Mouse (Mus musculus): ENCODE results near the gene Col4a1. TPM values are rescaled to one million over a fixed set of nuclear protein-coding genes. Genes with fewer than 3 reads are reported as not detected.

The Col4a1 gene
- total and polyA plus RNA-seq, 3 experiments = 260 to 455 (median 293) TPM

DNA sequence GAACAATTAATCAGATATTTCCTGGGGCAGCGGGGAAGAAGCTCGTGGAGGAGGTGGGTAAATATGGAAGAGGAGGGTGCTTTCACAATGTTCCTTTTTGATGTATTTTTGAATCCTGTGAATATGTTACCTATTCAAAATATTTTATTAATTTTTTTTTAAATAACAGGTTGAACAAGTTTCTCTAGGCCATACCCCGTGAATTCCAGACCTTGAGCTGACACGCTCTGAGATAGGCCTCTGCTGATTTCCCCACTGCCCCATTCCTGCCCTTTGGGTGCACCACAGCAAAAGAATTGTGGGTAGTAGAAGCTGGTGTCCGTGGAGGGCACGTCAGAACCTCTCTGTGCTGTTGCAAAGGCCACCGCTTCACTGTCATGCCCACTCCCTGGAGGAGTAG is 136.2 kb downstream of the Col4a1 start:
- DNase-seq = no peak

DNA sequence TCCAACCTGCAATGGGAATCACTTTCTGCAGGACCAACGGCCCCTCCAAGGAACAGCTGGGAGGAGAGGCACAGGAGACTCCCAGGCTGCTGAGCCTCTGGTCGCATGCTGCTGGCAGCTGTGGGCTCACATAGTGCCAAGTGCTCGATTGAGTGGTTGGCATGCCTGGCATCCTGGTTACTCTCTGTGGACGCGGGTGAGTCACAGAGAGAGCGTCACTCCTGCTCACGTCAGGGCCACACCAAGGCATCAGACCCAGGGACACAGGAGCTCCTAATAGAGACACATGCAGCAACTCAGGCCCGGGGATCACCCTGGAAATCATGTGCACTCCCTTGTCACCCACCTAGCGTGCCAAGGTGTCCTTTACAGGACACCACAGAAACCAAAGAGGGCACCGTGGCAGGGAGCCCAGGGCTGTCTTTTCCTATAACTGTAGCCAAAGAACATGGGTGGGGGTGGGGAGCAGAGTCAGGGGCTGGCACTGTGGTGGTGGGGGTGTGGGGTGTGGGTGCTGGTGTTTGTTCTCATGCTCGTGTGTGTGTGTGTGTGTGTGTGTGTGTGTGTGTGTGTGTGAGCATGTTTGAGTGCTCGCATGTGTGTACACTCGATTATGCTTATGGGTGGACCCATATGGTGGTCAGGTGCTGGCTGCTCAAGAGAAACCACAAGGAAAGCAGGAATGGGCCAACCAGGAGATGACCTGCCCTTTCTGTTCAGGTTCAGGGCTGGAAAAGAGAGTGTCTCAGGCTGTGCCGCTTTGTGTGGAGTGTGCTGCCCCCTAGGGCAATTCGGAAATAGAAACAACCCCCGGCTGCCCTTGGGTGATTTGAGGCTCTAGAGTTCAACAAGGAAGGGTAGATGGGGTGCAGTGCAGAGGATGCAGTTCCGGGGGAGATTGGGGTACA is 139.1 kb downstream of the Col4a1 start:
- peak; percentile 93 for DNase-seq

DNA sequence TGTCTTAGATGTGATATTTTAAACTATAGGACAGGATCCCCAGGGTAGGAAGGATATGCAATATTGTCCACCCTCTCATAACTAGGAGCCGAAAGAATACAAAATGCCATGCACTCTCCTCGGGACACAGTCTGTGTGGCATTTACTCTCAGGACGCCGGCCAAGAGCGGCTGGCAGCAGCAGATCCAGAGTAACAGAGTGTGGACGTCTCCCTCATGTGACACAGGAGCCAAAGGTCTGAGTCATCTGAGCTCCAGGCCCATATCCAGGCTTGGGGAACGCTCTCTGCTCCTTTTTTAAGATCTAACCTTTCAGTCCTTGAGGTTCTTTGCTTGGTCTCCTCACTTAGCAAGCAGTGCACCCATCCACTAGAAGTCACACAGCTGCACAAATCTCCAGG is 141.1 kb downstream of the Col4a1 start:
- peak; percentile 88 for DNase-seq

DNA sequence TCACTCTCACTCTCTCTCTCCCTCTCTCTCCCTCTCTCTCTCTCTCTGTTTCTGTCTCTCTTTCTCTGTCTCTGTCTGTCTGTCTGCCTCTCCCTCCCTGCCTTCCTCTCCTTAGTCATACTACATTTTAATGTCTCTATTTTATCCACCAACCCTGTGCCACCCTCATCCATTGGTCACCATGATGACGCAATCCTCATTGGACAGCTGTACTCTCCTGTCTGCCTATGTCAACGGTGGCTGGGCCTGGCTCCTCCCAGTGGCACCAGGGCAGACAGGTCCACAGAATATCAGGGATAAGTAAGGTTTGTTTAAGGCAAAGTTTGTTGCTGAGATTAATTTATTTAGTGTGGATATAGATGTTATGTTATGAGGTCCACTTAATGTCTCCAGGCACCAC is 143.2 kb downstream of the Col4a1 start:
- DNase-seq = peak; percentile 36

DNA sequence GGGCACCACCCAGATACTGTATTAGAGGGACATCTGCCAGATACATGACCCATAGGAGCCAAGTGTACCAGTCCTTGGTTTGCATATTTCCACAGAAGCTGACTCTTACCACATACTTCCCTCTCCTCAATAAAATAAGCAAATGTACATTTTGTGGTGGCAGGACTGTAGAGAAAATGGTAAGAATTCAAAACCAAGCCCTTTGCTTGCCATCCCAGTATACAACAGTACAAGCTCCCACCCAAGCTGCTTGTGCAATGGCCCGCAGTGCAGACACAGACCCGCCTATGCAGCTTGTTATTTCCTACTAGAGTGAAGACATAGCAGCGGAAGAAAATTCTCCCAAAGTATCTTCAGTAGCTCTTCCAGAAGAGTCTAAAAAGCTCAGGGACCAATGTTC is 143.8 kb downstream of the Col4a1 start:
- no peak for DNase-seq

DNA sequence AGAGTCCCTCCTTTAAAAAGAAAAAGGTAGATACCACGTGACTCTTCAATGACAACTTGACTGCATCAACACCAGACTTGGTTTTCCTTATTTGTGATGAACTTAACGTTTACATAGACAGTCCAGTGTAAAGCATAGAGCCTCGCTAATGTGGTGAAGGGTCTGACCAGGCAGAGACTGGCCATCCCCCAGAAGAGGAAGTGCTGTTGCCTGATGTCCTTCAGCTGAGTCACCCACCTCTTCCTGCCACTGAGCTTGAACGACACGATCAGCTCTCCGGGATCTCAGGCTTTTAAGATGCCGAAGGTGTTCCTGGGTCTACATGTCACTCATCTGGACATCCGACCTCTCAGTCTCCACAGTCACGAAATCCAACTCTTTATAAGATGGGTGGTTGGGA is 144.7 kb downstream of the Col4a1 start:
- no peak for DNase-seq

DNA sequence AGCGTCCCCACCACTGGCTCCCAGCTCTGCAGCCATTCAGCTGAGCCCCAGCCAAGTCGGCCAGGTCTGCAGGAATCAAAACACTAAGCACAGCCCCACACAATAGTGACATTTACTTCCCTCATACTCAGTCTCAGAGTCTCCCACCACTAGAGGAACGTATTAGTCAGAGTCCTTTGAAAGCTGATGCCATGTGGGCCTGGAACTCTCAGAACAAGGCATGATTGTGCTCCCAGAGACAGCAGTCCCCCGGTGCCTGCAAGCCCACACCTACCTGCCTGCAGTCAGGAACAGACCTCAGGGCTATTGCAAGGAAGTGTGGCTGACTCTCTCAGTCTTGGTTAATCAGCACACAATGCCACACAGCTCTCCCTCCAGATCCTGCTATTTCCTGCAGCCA is 147.0 kb downstream of the Col4a1 start:
- no peak for DNase-seq

DNA sequence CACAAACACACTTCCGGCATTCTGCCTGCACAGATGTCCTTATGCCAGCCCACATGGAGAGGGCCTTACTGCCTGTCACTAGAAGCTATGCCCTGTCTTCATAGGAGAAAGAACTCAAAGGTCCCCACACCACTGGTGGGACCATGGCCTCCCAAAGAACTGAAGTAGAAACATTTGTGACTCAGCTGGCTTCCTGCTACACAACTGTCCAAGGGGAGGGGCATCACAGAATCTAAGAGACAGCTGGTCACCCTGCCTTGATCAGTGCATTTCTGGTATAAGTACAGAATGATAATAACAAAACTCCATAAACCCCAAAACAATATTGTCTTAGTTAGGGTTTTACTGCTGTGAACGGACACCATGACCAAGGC is 156.3 kb downstream of the Col4a1 start:
- no peak for DNase-seq

DNA sequence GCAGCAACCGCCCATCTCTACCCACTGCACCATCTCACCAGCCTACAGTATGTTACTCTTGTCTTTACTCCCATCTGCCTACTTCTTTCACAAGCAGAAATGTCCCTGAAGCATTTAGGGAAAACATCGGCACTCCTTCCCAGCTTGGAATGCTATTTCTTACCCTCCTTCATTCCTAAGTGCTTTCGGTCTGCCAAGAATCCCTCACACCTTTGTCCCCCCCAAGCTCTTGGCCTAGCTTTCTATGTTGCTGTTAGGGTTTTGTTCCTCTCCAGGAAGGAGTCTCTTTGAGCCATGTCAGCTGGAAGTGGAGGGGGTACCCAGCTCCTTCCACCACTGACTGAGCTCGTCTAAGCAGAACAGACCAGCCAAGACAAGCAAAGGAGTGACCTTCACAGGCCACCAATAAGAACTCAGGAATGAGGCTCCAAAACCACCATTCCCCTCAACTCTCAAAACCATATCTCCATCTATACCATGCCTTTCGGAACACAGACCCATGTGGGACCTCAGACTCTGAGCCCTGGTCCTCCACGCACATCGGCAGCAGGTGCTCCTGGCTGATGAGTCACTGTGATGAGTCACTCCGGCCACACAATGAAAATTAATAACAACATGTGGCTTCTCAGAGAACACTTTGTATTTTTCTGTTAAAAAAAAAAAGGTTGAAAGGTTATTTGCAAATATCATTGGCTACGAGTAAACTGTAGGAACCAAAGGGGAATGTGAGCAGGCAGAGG is 156.9 kb downstream of the Col4a1 start:
- peak; percentile 69 for DNase-seq

DNA sequence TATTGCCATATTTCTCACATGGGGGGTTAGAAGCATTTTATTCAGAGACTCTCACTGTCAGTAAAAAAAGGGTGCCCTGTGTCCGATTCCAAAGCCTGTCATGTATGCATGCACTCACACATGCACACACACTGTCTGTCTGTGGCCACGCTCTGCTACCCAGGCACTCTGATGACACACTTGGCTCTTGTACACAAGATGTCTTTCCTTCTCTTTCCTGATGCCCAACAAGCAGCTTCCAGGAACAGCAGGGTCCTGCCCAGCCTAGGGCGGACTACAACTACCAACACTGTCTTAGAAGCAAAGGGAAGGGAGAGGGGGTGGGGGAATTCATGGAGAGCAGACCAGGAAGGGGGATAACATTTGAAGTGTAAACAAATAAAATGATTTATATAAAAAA is 162.4 kb downstream of the Col4a1 start:
- no peak for DNase-seq

DNA sequence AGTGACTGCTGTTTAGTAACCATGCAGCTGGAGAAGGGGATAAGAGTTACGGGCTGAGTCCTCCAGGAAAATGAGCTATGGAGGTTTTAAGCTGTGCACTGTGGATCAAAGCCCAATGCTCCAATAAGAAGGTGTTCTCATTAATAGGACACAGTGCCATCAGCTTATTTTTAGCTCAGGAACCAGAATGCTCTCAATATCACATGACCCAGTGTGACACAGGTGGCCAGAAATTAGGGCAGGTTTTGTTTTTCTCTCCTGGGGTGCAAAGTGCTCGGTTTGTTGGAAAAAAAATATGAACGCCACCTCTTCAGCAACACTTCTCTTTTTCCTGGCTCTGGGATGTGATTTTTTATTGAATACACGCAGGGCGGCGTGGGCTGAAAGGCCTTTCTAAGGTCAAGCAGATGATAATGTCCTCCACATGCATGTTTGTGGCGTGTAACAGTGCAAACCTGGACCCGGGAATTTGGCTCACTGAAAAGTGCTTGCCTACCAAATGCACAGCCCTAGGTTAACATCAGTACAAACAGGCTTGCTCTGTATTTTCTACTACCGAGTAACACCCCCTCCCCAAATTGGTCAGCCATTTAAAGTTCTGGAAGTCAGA is 163.3 kb downstream of the Col4a1 start:
- no peak for DNase-seq

DNA sequence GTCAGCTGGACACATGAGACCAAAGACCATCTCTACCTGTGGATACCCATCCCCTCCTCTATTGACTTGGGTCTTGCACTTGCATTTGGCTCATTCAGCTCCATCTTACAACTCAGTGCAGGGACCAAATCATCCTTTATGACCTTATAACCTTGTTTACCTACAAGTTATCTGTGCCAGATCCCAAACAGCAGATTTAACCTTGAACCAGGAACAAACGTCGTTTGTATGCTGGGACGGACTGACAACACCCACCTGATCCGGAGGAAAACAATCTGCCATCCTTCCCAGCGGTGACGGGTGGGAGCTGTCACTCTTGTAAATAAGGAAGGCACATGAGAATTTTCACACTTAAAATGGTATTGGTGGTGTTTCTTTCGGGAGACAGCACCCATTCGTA is 163.8 kb downstream of the Col4a1 start:
- DNase-seq = no peak

Other genes with a start within 250 kb of the Col4a1 start
- 100 to 1,000 TPM; 127 to 193 TPM for gene Col4a2, start within 50 bp of the Col4a1 start, total RNA-seq (2021)
- gene Col4a2, start within 50 bp of the Col4a1 start, polyA plus RNA-seq (2012; rRNA removed) = 114 and 115 TPM in 2 replicates
- gene Rab20, start 165.9 kb upstream of the Col4a1 start, total RNA-seq (2021) = 1 to 10 TPM; 7.9 to 9.6 TPM
- gene Rab20, start 165.9 kb upstream of the Col4a1 start, polyA plus RNA-seq (2012; rRNA removed) = 16.6 and 19.6 TPM in 2 replicates
- gene Naxd, start 184.7 kb upstream of the Col4a1 start, total RNA-seq (2021) = 10 to 100 TPM; 67.2 to 75.3 TPM
- 103 and 114 TPM in 2 replicates for gene Naxd, start 184.7 kb upstream of the Col4a1 start, polyA plus RNA-seq (2012; rRNA removed)
- gene Cars2, start 238.0 kb upstream of the Col4a1 start, total RNA-seq (2021) = 10 to 100 TPM; 48.0 to 58.2 TPM
- 82.1 and 91.7 TPM in 2 replicates for gene Cars2, start 238.0 kb upstream of the Col4a1 start, polyA plus RNA-seq (2012; rRNA removed)
- gene Ing1, start 242.7 kb upstream of the Col4a1 start, total RNA-seq (2021) = 10 to 100 TPM; 36.2 to 40.3 TPM
- 8.8 and 9.8 TPM in 2 replicates for gene Ing1, start 242.7 kb upstream of the Col4a1 start, polyA plus RNA-seq (2012; rRNA removed)

All from adrenal gland, adult 2 months (tissue).